Mouse (Mus musculus) brain, adult 2 months (tissue): ENCODE results near the gene Ugt8a.
A peak's percentile ranks its signal among the peaks of the same experiment; 100 is the strongest.

Source experiments
- DNase-seq: peaks from one replicate; pipeline ENCODE4 v3.0.0; 2011; ENCODE audit warnings: low read depth, low spot score

Ugt8a gene

DNA sequence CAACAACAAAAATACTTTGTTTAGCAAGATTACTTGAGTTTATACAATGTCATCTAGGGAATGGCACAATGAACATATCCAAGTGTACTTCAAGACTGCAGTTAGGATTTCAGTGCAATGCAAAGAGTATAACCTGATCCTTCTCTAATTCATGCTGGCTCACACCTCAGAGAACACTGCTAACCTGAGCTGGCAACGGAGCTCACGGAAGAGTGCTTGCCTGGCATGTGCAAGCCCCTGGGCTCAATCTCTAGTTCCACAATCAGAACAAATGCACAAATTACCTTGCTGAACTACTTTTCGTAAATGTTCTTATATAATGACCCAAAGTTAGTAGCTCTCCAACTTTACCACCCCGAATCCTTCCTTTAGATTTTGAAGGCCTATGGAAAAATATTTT, 68.5 kb downstream of the Ugt8a start:
- no peak for DNase-seq

- peak; percentile 34 for DNase-seq
These were observed 76.8 kb downstream of the Ugt8a start for GRCm38 (mm10) chr3:125861601-125862000.

DNA sequence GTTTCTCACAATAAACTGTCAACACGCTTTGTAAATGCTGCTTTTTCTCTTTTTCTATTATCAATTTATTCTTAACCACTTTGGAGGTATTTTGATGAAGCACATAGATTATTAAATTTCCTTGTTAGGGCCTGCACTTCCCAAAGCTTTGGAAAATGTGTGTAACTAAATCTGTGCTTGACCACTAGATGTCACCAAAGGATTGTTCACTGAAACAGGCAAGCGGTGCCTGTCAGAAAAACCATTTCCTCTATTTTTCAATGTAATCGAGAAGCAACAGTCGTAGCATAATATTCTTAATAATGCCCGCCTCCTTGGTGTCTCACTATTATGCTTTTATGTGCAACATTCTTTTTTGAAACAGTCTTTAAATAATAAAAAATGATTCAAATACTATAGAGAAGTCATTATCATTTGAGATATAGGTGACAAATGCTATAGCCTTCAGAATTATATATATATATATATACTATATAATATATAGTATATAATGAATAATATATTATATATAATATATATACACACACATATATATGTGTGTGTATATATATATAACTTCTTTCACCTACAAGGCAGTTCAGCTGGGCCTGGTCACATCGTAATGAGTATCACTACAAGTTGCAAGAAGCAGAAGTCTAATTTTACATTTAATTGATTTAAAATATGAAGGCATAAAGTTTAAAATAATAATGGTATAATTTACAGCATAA, 89.1 kb downstream of the Ugt8a start:
- DNase-seq = peak; percentile 81

DNA sequence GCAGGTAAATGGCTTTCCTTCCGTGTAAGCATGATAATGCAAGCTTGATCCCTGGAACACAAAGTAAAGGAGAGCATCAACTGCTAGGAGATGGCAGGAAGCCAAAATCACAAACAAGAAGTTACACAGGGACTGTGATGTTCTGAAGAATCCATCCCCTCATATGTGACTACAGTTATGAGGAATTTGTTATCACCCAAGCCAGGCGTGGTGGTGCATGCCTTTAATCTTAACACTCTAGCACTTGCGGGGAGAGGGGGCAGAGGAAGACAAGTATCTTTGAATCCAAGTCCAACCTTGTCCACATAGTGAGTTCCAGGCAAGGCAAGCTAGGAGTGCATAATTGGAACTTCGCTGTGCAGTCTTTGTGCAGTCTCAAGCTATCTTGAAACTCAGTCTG, 110.4 kb downstream of the Ugt8a start:
- DNase-seq = no peak

GRCm38 (mm10) chr3:125827256-125827655, 111.2 kb downstream of the Ugt8a start:
- peak; percentile 17 for DNase-seq

GRCm38 (mm10) chr3:125819741-125820140, 118.7 kb downstream of the Ugt8a start:
- DNase-seq = peak; percentile 6
